Mouse (Mus musculus) liver, postnatal 0 days (tissue): ENCODE measurements around the gene Gm43738. TPM values are rescaled to one million over a fixed set of nuclear protein-coding genes. Genes with fewer than 3 reads are reported as not detected.
A peak's percentile ranks its signal among the peaks of the same experiment; 100 is the strongest.
"Not testable (repeated sequence)": the region's sequence is repeated elsewhere in the genome, so short reads cannot be mapped to it uniquely, and the experiment has no call there.

Experiments
- ATAC-seq: fragments of 200-750 bp; cut with Nextera tagmentation; 2 replicates; pipeline ENCODE4 v1.8.0; 2017; ENCODE audit warnings: mild to moderate bottlenecking, moderate library complexity
- DNase-seq: peaks from one replicate; pipeline ENCODE4 v3.0.0-alpha.2; 2016
- H3K27ac ChIP-seq: fragments of 300-500 bp; sonication (generic); 2 replicates; pipeline ENCODE4 v1.5.1; 2014; ENCODE audit warnings: antibody characterized with exemption, moderate library complexity, mild to moderate bottlenecking, low read depth
- H3K27me3 ChIP-seq: fragments of 300-500 bp; sonication (generic); 2 replicates; pipeline ENCODE4 v1.6.1; 2014; ENCODE audit warnings: low read length, control low read depth, mixed read lengths; ENCODE audit not compliant: insufficient read depth
- H3K36me3 ChIP-seq: fragments of 300-500 bp; sonication (generic); replicated peaks from 2 replicates; pipeline ENCODE4 v1.6.1; 2014; ENCODE audit warnings: mild to moderate bottlenecking, control low read depth, low read length, moderate library complexity, mixed read lengths; ENCODE audit not compliant: insufficient read depth
- H3K4me1 ChIP-seq: fragments of 300-500 bp; sonication (generic); 2 replicates; pipeline ENCODE4 v1.6.1; 2014; ENCODE audit warnings: antibody characterized with exemption, mild to moderate bottlenecking, control low read depth; ENCODE audit not compliant: insufficient read depth
- H3K4me2 ChIP-seq: fragments of 300-500 bp; sonication (generic); 2 replicates; pipeline ENCODE4 v1.6.1; 2014; ENCODE audit warnings: low read depth, mild to moderate bottlenecking, low read length, moderate library complexity, mixed read lengths
- H3K4me3 ChIP-seq: fragments of 300-500 bp; sonication (generic); 2 replicates; pipeline ENCODE4 v1.5.1; 2014; ENCODE audit warnings: low read depth, low read length
- H3K9ac ChIP-seq: fragments of 300-500 bp; sonication (generic); replicated peaks from 2 replicates; pipeline ENCODE4 v1.6.1; 2014; ENCODE audit warnings: mild to moderate bottlenecking, moderate library complexity
- H3K9me3 ChIP-seq: fragments of 300-500 bp; sonication (generic); 2 replicates; pipeline ENCODE4 v1.6.1; 2016; ENCODE audit warnings: mild to moderate bottlenecking, control low read depth, low read length, mixed read lengths
- CTCF ChIP-seq: sonication (generic); IDR thresholded peaks from 2 replicates; pipeline ENCODE4 v1.5.1; 2016; ENCODE audit warnings: antibody characterized with exemption, low read depth
- EP300 ChIP-seq: IDR thresholded peaks from 2 replicates; pipeline ENCODE4 v1.6.1; 2016; ENCODE audit warnings: antibody characterized with exemption, low read depth, mild to moderate bottlenecking
- WGBS: fragments of 180-500 bp; shearing (Covaris S2); extraction: QIAGEN DNeasy Blood & Tissue Kit; methylation state at CpG from one replicate; pipeline ENCODE4 v1.1.7; 2014; ENCODE audit not compliant: insufficient replicate concordance; 5-methylcytosine and 5-hydroxymethylcytosine counted together
- polyA plus RNA-seq: library from polyadenylated mRNA; unstranded; fragments of >200 nt; fragmentation: Nextera tagmentation; extraction: Ambion mirVana; gene quantifications from 2 replicates; pipeline ENCODE4 v1.2.1, GENCODE M21; 2015

The Gm43738 gene
- polyA plus RNA-seq, 1 experiment from 2014 or later, result not detected

GRCm38 (mm10) chr3:89089882-89090591 lies 10.9 kb downstream of the Gm43738 start:
- H3K4me3 ChIP-seq, result peak overlapping the region; percentile 73
- ATAC-seq, result peak; percentile 87
- H3K27ac ChIP-seq, result peak overlapping the region; percentile 55
- H3K27me3 ChIP-seq, result peaks cover 24% of the 10 kb centered on the region
- peaks cover 12% of the 10 kb centered on the region for H3K36me3 ChIP-seq
- WGBS, result under 1% methylated on average over 39 of the region's 40 CpGs
- peak overlapping the region; percentile 69 for H3K9ac ChIP-seq
- peak; percentile 85 for DNase-seq
- TF ChIP-seq EP300 (no peak), CTCF (no peak)
- no peaks in the 10 kb centered on the region for H3K9me3 ChIP-seq
- peaks cover 32% of the 10 kb centered on the region for H3K4me1 ChIP-seq
- peak overlapping the region; percentile 100 for H3K4me2 ChIP-seq

- H3K4me3 ChIP-seq, result peak overlapping the region; percentile 73
- 46% methylated on average over 14 of the region's 14 CpGs for WGBS
Measured at GRCm38 (mm10) chr3:89088974-89089373, 11.9 kb downstream of the Gm43738 start.

DNA sequence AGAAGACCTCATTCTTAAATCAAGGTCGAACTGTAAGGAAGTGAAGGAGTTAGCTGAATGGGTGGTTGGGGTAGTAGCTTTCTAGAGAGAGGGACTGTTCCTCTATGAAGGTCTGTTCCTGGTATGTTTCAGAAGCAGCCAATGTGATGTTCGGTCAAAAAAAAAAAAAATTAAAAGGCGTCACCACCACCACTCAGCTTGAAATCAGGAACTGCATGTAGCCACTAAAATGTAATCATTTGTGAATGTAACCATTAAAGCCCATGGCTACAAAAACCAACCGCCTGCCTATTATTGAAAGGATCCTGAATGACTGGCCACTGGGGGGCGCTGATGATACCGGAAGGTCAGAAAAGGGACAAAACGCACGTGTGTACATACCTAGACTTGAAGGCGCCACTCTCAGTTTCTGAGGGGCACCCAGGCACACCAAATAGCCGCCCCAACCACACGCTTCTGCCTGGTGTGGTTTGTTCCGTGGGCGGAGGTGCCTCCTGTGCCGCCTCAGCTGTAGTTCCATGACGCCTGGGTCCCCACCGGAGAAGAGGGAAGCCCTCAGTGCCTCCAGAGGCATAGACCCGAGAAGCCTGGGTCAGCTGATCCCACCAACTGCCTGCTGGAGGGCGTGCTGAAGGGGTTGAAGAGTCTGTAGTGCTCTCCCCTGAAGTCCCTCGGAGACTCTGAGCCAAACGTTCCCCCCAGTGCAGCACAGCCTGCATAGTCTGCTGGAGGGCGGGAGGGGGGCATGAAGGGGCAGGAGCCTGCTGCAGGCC lies 13.4 kb downstream of the Gm43738 start:
- Histone ChIP-seq H3K4me1 (peaks cover 29% of the 10 kb centered on the region), H3K4me2 (peak overlapping the region; percentile 61), H3K4me3 (no peak overlapping the region), H3K9ac (no peak overlapping the region), H3K9me3 (no peaks in the 10 kb centered on the region), H3K36me3 (no peaks in the 10 kb centered on the region), H3K27ac (no peak overlapping the region), H3K27me3 (peaks cover 17% of the 10 kb centered on the region)
- ATAC-seq, result no peak
- 17% methylated on average over 20 of the region's 21 CpGs for WGBS
- DNase-seq, result peak; percentile 91
- TF ChIP-seq EP300 (no peak), CTCF (peak; percentile 86)

More at GRCm38 (mm10) chr3:89088974-89089373, 11.9 kb downstream of the Gm43738 start:
- peak overlapping the region; percentile 100 for H3K4me2 ChIP-seq
- no peak for TF ChIP-seq EP300
- H3K27ac ChIP-seq, result no peak overlapping the region
- H3K9ac ChIP-seq, result no peak overlapping the region
- peaks cover 34% of the 10 kb centered on the region for H3K4me1 ChIP-seq
- ATAC-seq (no peak), DNase-seq (no peak)
- H3K9me3 ChIP-seq, result no peaks in the 10 kb centered on the region
- H3K27me3 ChIP-seq, result peaks cover 24% of the 10 kb centered on the region
- H3K36me3 ChIP-seq, result peaks cover 1% of the 10 kb centered on the region; the same call in 1 of the 2 replicates

DNA sequence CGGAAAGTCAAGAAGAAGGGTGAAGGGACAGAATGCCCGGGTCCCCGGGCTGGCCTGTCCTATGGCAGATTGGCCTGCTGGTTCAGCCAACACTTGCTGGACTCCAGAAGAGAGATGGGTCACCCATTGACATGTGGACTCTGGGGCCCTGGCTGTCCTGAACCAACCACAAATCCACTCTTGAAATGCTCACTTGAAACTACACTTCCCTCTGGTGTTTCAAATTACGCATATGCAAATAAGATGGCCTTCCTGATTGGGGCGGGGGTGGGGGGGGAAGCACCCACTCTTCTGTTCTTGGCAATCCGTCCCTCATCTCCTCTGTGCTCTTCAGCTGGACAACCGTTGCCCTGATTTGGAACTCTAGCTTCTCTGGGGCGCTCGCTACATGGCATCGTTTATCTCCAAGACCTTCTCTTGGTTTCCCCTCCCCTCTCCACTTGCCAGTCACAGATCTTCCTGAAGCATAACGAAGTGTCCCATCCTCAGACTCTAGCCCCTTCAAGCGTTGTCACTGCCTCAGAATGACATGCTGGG lies 16.2 kb downstream of the Gm43738 start:
- 75% methylated on average over 12 of the region's 12 CpGs for WGBS
- ATAC-seq (no peak), DNase-seq (no peak)
- Histone ChIP-seq H3K27me3 (no peaks in the 10 kb centered on the region), H3K9me3 (no peaks in the 10 kb centered on the region), H3K4me2 (no peak overlapping the region), H3K4me3 (no peak overlapping the region), H3K4me1 (peaks cover 17% of the 10 kb centered on the region), H3K9ac (no peak overlapping the region), H3K36me3 (peaks cover under 1% of the 10 kb centered on the region; the same call in 1 of the 2 replicates), H3K27ac (no peak overlapping the region)
- no peak for TF ChIP-seq EP300

GRCm38 (mm10) chr3:89084133-89084532 lies 16.8 kb downstream of the Gm43738 start:
- Histone ChIP-seq H3K4me1 (peaks cover 13% of the 10 kb centered on the region), H3K9me3 (no peaks in the 10 kb centered on the region), H3K27me3 (no peaks in the 10 kb centered on the region), H3K4me2 (no peak overlapping the region), H3K9ac (no peak overlapping the region), H3K4me3 (no peak overlapping the region), H3K36me3 (peaks cover 7% of the 10 kb centered on the region), H3K27ac (no peak overlapping the region)
- no peak for TF ChIP-seq CTCF
- no peak for TF ChIP-seq EP300
- DNase-seq, result no peak
- no peak for ATAC-seq
- 75% methylated on average over 2 of the region's 2 CpGs for WGBS

GRCm38 (mm10) chr3:89082287-89082686 lies 18.6 kb downstream of the Gm43738 start:
- not testable (repeated sequence) for DNase-seq, ATAC-seq, H3K4me1 ChIP-seq, H3K9ac ChIP-seq, H3K4me3 ChIP-seq, H3K9me3 ChIP-seq, H3K4me2 ChIP-seq, H3K27ac ChIP-seq, H3K27me3 ChIP-seq
- H3K36me3 ChIP-seq, result peaks cover 18% of the 10 kb centered on the region
